Mouse (Mus musculus) MEL (cell line): ENCODE measurements around the gene Zmat1. TPM values are rescaled to one million over a fixed set of nuclear protein-coding genes. Genes with fewer than 3 reads are reported as not detected.
A peak's percentile ranks its signal among the peaks of the same experiment; 100 is the strongest.

Source experiments
- DNase-seq: peaks from one replicate; pipeline ENCODE4 v3.0.0; 2011; ENCODE audit warnings: low read depth, low spot score
- H3K27ac ChIP-seq: 2 replicates; pipeline ENCODE4 v1.5.1; 2012; ENCODE audit warnings: low read depth, mild to moderate bottlenecking, control low read depth, low read length, moderate library complexity; ENCODE audit not compliant: control insufficient read depth
- H3K27me3 ChIP-seq, 2 experiments: fragments of 150-350 bp in 1 of 2; sonication (generic) in 1 of 2; 2 replicates each; pipeline ENCODE4 v1.6.1; 2012; ENCODE audit warnings: low read length in 2 of 2, mild to moderate bottlenecking in 2 of 2, improper control_type of control experiment in 1 of 2, moderate library complexity in 1 of 2; ENCODE audit not compliant: insufficient read depth in 2 of 2, control insufficient read depth in 1 of 2
- H3K36me3 ChIP-seq, 2 experiments: 2 replicates each; pipeline ENCODE4 v1.6.1; 2012 to 2014; ENCODE audit warnings: low read length in 2 of 2, improper control_type of control experiment in 1 of 2, inconsistent platforms in 1 of 2, mild to moderate bottlenecking in 1 of 2; ENCODE audit not compliant: insufficient read depth in 2 of 2, control insufficient read depth in 1 of 2
- H3K4me1 ChIP-seq, 2 experiments: fragments of 150-350 bp in 1 of 2; sonication (generic) in 1 of 2; 2 replicates each; pipeline ENCODE4 v1.6.1; 2012; ENCODE audit warnings: low read length in 2 of 2, improper control_type of control experiment in 1 of 2, mild to moderate bottlenecking in 1 of 2; ENCODE audit not compliant: insufficient read depth in 2 of 2, control insufficient read depth in 1 of 2
- H3K4me3 ChIP-seq, 2 experiments: fragments of 150-350 bp in 1 of 2; sonication (generic) in 1 of 2; 2 replicates each; pipeline ENCODE4 v1.5.1; 2012; ENCODE audit warnings: low read depth in 2 of 2, low read length in 2 of 2, mild to moderate bottlenecking in 2 of 2, moderate library complexity in 2 of 2, control low read depth in 1 of 2, improper control_type of control experiment in 1 of 2; ENCODE audit not compliant: control insufficient read depth in 1 of 2, insufficient read depth in 1 of 2
- H3K79me2 ChIP-seq: 2 replicates; pipeline ENCODE4 v1.6.1; 2012; ENCODE audit warnings: mild to moderate bottlenecking, low read length, moderate library complexity; ENCODE audit not compliant: control insufficient read depth, poor library complexity, insufficient read depth
- H3K9ac ChIP-seq: 2 replicates; pipeline ENCODE4 v1.6.1; 2012; ENCODE audit warnings: low read depth, mild to moderate bottlenecking, control low read depth, low read length, moderate library complexity; ENCODE audit not compliant: control insufficient read depth, poor library complexity, severe bottlenecking
- H3K9me3 ChIP-seq: fragments of 150-350 bp; sonication (generic); replicated peaks from 2 replicates; pipeline ENCODE4 v1.6.1; 2012; ENCODE audit warnings: mild to moderate bottlenecking, low read length, improper control_type of control experiment, moderate library complexity; ENCODE audit not compliant: insufficient read depth
- CHD2 ChIP-seq: IDR thresholded peaks from 2 replicates; pipeline ENCODE4 v1.6.1; 2011; ENCODE audit warnings: low read length, improper control_type of control experiment
- CTCF ChIP-seq, 3 experiments: IDR thresholded peaks in 2 of 3; conservative IDR thresholded peaks in 1 of 3; 2 replicates each; pipeline ENCODE4 v1.5.1; 2011 to 2012; ENCODE audit warnings: low read length in 3 of 3, low read depth in 2 of 3, mild to moderate bottlenecking in 2 of 3, improper control_type of control experiment in 1 of 3, inconsistent platforms in 1 of 3, mixed read lengths in 1 of 3, moderate library complexity in 1 of 3; ENCODE audit not compliant: control insufficient read depth in 1 of 3, insufficient read depth in 1 of 3, poor library complexity in 1 of 3, severe bottlenecking in 1 of 3
- E2F4 ChIP-seq: IDR thresholded peaks from 2 replicates; pipeline ENCODE4 v1.6.1; 2011; ENCODE audit warnings: low read depth, low read length, improper control_type of control experiment, borderline replicate concordance
- ELF1 ChIP-seq: IDR thresholded peaks from 2 replicates; pipeline ENCODE4 v1.6.1; 2014; ENCODE audit warnings: low read depth, mild to moderate bottlenecking, inconsistent platforms, low read length, improper control_type of control experiment, moderate library complexity
- GATA1 ChIP-seq: IDR thresholded peaks from 2 replicates; pipeline ENCODE4 v1.6.1; 2011; ENCODE audit warnings: low read depth, low read length, improper control_type of control experiment
- HCFC1 ChIP-seq: IDR thresholded peaks from 2 replicates; pipeline ENCODE4 v1.6.1; 2012; ENCODE audit warnings: low read depth, mild to moderate bottlenecking, inconsistent platforms, low read length, improper control_type of control experiment, moderate library complexity
- JUND ChIP-seq: IDR thresholded peaks from 2 replicates; pipeline ENCODE4 v1.6.1; 2011; ENCODE audit warnings: low read depth, mild to moderate bottlenecking, improper control_type of control experiment, low read length
- KAT2A ChIP-seq: conservative IDR thresholded peaks from 2 replicates; pipeline ENCODE4 v1.6.1; 2012; ENCODE audit warnings: low read depth, low read length, improper control_type of control experiment, inconsistent platforms
- MAFK ChIP-seq: IDR thresholded peaks from 2 replicates; pipeline ENCODE4 v1.6.1; 2011; ENCODE audit warnings: low read depth, mild to moderate bottlenecking, low read length, improper control_type of control experiment, borderline replicate concordance
- MAZ ChIP-seq: IDR thresholded peaks from 2 replicates; pipeline ENCODE4 v1.6.1; 2012; ENCODE audit warnings: low read depth, mild to moderate bottlenecking, inconsistent platforms, low read length, improper control_type of control experiment
- MEF2A ChIP-seq: IDR thresholded peaks from 2 replicates; pipeline ENCODE4 v1.6.1; 2014; ENCODE audit warnings: low read depth, mild to moderate bottlenecking, inconsistent platforms, low read length, improper control_type of control experiment; ENCODE audit not compliant: poor library complexity, insufficient replicate concordance, severe bottlenecking; ENCODE audit errors: extremely low read depth
- MXI1 ChIP-seq: IDR thresholded peaks from 2 replicates; pipeline ENCODE4 v1.6.1; 2011; ENCODE audit warnings: mild to moderate bottlenecking, low read depth, low read length, improper control_type of control experiment
- NELFE ChIP-seq: IDR thresholded peaks from 2 replicates; pipeline ENCODE4 v1.6.1; 2011; ENCODE audit warnings: low read depth, low read length, improper control_type of control experiment
- POLR2A ChIP-seq, 2 experiments: IDR thresholded peaks; 2 replicates each; pipeline ENCODE4 v1.6.1; 2011 to 2012; ENCODE audit warnings: low read length in 2 of 2, mild to moderate bottlenecking in 2 of 2, control low read depth in 1 of 2, improper control_type of control experiment in 1 of 2, low read depth in 1 of 2, moderate library complexity in 1 of 2; ENCODE audit not compliant: control insufficient read depth in 1 of 2, insufficient read depth in 1 of 2, poor library complexity in 1 of 2
- RAD21 ChIP-seq: IDR thresholded peaks from 2 replicates; pipeline ENCODE4 v1.6.1; 2011; ENCODE audit warnings: mild to moderate bottlenecking, low read depth, low read length, improper control_type of control experiment
- SIN3A ChIP-seq: IDR thresholded peaks from 2 replicates; pipeline ENCODE4 v1.6.1; 2012; ENCODE audit warnings: low read length, improper control_type of control experiment, inconsistent platforms
- SMC3 ChIP-seq: IDR thresholded peaks from 2 replicates; pipeline ENCODE4 v1.6.1; 2011; ENCODE audit warnings: low read depth, low read length, improper control_type of control experiment
- TCF12 ChIP-seq: IDR thresholded peaks from 2 replicates; pipeline ENCODE4 v1.6.1; 2014; ENCODE audit warnings: low read depth, mild to moderate bottlenecking, inconsistent platforms, low read length, improper control_type of control experiment, moderate library complexity
- UBTF ChIP-seq: IDR thresholded peaks from 2 replicates; pipeline ENCODE4 v1.6.1; 2012; ENCODE audit warnings: low read depth, mild to moderate bottlenecking, inconsistent platforms, low read length, improper control_type of control experiment, moderate library complexity, borderline replicate concordance; ENCODE audit not compliant: insufficient read depth
- ZC3H11A ChIP-seq: IDR thresholded peaks from 2 replicates; pipeline ENCODE4 v1.6.1; 2012; ENCODE audit warnings: low read depth, mild to moderate bottlenecking, inconsistent platforms, low read length, improper control_type of control experiment
- ZKSCAN1 ChIP-seq: IDR thresholded peaks from 2 replicates; pipeline ENCODE4 v1.6.1; 2012; ENCODE audit warnings: low read depth, mild to moderate bottlenecking, inconsistent platforms, low read length, improper control_type of control experiment, moderate library complexity
- ZMIZ1 ChIP-seq: IDR thresholded peaks from 2 replicates; pipeline ENCODE4 v1.6.1; 2012; ENCODE audit warnings: low read depth, mild to moderate bottlenecking, inconsistent platforms, low read length, improper control_type of control experiment, moderate library complexity
- polyA plus RNA-seq, 2 experiments: library from polyadenylated mRNA; stranded (reverse) in 1 of 2; unstranded in 1 of 2; fragments of >175 nt in 1 of 2; fragments of >200 nt in 1 of 2; gene quantifications; 2 replicates each; pipeline versions ENCODE4 v1.2.1 to v1.2.4; 2012; ENCODE audit warnings: low replicate concordance in 2 of 2, low read depth in 1 of 2; ENCODE audit not compliant: insufficient read length in 2 of 2, insufficient read depth in 1 of 2, missing spikeins in 1 of 2
- total RNA-seq: library from RNA; depleted of rRNA; stranded (reverse); fragments of 300-350 nt; gene quantifications from 2 replicates; pipeline ENCODE4 v1.2.3, GENCODE M21; 2012

Gene Zmat1
- total and polyA plus RNA-seq, 3 experiments = 1.7 to 3.9 TPM; not detected in 1

GRCm38 (mm10) chrX:134929927-134930326, 79.1 kb downstream of the Zmat1 start:
- Histone ChIP-seq H3K9me3 (no peaks in the 10 kb centered on the region), H3K27me3 (peaks cover 6 to 13% of the 10 kb centered on the region in 2 experiments), H3K4me1 (peaks cover 0 to 2% of the 10 kb centered on the region in 2 experiments; a peak in 1 of 4 replicates), H3K79me2 (no peaks in the 10 kb centered on the region), H3K27ac (no peak overlapping the region), H3K36me3 (peaks cover 0 to 2% of the 10 kb centered on the region in 2 experiments; a peak in 1 of 4 replicates), H3K9ac (no peak overlapping the region), H3K4me3 (no peak overlapping the region)
- DNase-seq = no peak
- TF ChIP-seq MAZ (no peak), POLR2A (IDR thresholded peaks at IDR 0.05; ENCODE audit: control insufficient read depth in 1 of 2, insufficient read depth in 1 of 2, low read depth in 1 of 2, low read length in 2 of 2, poor library complexity in 1 of 2) (no peak), GATA1 (no peak), JUND (no peak), MAFK (no peak), CHD2 (no peak), E2F4 (no peak), TCF12 (no peak), MEF2A (no peak), KAT2A (no peak), ZMIZ1 (no peak), ZKSCAN1 (no peak), UBTF (no peak), RAD21 (no peak), HCFC1 (no peak), MXI1 (no peak), ELF1 (no peak)

GRCm38 (mm10) chrX:134925058-134925457, 84.0 kb downstream of the Zmat1 start:
- peak; percentile 69 for DNase-seq
- Histone ChIP-seq H3K4me1 (peaks cover 0 to 2% of the 10 kb centered on the region in 2 experiments; a peak in 1 of 4 replicates), H3K4me3 (no peak overlapping the region), H3K9me3 (no peaks in the 10 kb centered on the region), H3K27me3 (peaks cover 5 to 8% of the 10 kb centered on the region in 2 experiments; a peak in 2 of 4 replicates), H3K9ac (no peak overlapping the region), H3K36me3 (peaks cover 0 to 2% of the 10 kb centered on the region in 2 experiments; a peak in 1 of 4 replicates), H3K27ac (no peak overlapping the region), H3K79me2 (no peaks in the 10 kb centered on the region)
- TF ChIP-seq NELFE = no peak
- peak; percentile 93 for TF ChIP-seq SMC3
- 0 out of 2 replicates have a peak, but pooled peaks have one; percentile 22 for TF ChIP-seq SIN3A
- peak; percentile 76 for TF ChIP-seq RAD21
- TF ChIP-seq ZC3H11A = peak; percentile 76
- peak; percentile 28 to 80 (median 67); a peak in 5 of 6 replicates for TF ChIP-seq CTCF (IDR thresholded peaks at IDR 0.05 in 2 of 3, conservative IDR thresholded peaks at IDR 0.05 in 1 of 3; ENCODE audit: control insufficient read depth in 1 of 3, insufficient read depth in 1 of 3, low read depth in 2 of 3, low read length in 3 of 3, poor library complexity in 1 of 3, severe bottlenecking in 1 of 3)
